Mouse (Mus musculus): ENCODE measurements around the gene Atg7.

GRCm38 (mm10) chr6:114777872-114778271 is 135.0 kb downstream of the Atg7 start:
- no peak for TF ChIP-seq CTCF (IDR thresholded peaks at IDR 0.05; ENCODE audit: low read depth, low read length)
- TF ChIP-seq POLR2A (IDR thresholded peaks at IDR 0.05; ENCODE audit: extremely low read depth, insufficient read depth, low read length) = no peak
